In the genomic region with DNA sequence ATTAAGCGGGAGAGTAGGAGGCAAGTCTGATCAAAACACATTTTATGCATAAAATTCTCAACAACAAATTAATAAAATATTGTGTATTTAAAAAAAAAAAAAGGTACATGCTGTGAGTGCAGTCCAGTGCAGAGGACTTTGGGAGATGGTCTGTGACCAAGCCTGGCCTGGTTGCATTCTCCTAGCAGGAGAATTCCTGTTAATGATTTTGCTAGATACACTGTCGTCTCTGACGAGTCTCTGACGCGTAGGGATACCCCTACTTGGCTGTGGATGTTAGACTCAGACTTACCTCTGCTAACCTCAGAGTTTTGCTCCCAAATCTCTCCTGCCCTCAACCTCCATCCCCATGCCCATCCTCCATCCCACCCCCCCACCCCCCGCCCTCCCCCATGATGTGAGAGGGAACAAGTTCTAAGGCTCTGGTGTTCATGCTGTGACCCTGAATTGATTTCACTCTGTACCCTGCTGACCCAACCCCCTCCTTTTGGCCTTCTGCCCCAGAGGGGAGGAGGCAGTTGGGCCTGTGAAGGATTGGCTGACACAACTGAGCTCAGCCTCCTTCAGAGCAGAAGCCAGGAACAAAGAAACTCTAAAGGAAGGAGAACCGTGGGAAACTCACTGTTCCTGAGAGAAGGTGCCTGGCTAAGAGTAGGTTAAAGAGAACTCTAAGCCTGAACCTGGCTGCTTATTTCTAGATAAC, we compare ENCODE assay signal across 9 mouse cellular contexts. TPM values are rescaled to one million over a fixed set of nuclear protein-coding genes. Genes with fewer than 3 reads are reported as not detected.
DNase-seq lines count a peak whose midpoint lies in the region; ATAC-seq lines count a peak whose summit lies in the region.
"Had no signal": no experiment of that assay in that cellular context is flagged by ENCODE, and none has a peak within 500 bp of the region (broad histone marks: within the 10 kb centered on the region; RNA-seq: fewer than 3 reads in every experiment).

A gene (plus strand): TSS at position 580 of the 703 bp plus-strand sequence.

- H3K9ac ChIP-seq in embryonic facial prominence, embryonic 14.5 days (ENCODE audit: low read depth, low read length) = no peak within 1 kb of the TSS
- no peak within 1 kb of the TSS for H3K9ac ChIP-seq in liver, embryonic 16.5 days (ENCODE audit: low read depth, low read length)
- H3K9ac ChIP-seq: neural tube, embryonic 12.5 days had no signal

- H3K4me2 ChIP-seq in embryonic facial prominence, embryonic 14.5 days (ENCODE audit: low read depth, low read length) = no peak within 1 kb of the TSS
- peak within 1 kb of the TSS; percentile 49 for H3K4me2 ChIP-seq in liver, embryonic 16.5 days (ENCODE audit: low read depth, low read length)
- H3K4me2 ChIP-seq: neural tube, embryonic 12.5 days had no signal

- no peaks in the 10 kb centered on the region for H3K36me3 ChIP-seq in embryonic facial prominence, embryonic 14.5 days (ENCODE audit: control insufficient read depth, insufficient read depth, low read length)
- H3K36me3 ChIP-seq in liver, embryonic 16.5 days (ENCODE audit: control insufficient read depth, insufficient read depth) = no peaks in the 10 kb centered on the region
- H3K36me3 ChIP-seq: neural tube, embryonic 12.5 days had no signal

- no peaks in the 10 kb centered on the region for H3K27me3 ChIP-seq in embryonic facial prominence, embryonic 14.5 days (replicated peaks; ENCODE audit: control insufficient read depth, insufficient read depth, low read length)
- H3K27me3 ChIP-seq in liver, embryonic 16.5 days (ENCODE audit: control insufficient read depth, insufficient read depth, low read depth, low read length) = no peaks in the 10 kb centered on the region
- H3K27me3 ChIP-seq: neural tube, embryonic 12.5 days had no signal

- WGBS in embryonic facial prominence, embryonic 14.5 days = 25% methylated on average over 7 of the region's 7 CpGs
- WGBS in liver, embryonic 16.5 days (ENCODE audit: insufficient replicate concordance) = 31% methylated on average over 7 of the region's 7 CpGs

- H3K9me3 ChIP-seq in embryonic facial prominence, embryonic 14.5 days (ENCODE audit: control insufficient read depth, low read length) = no peaks in the 10 kb centered on the region
- no peaks in the 10 kb centered on the region for H3K9me3 ChIP-seq in liver, embryonic 16.5 days (replicated peaks; ENCODE audit: control insufficient read depth, low read length)
- H3K9me3 ChIP-seq: neural tube, embryonic 12.5 days had no signal

- no peaks in the 10 kb centered on the region for H3K4me1 ChIP-seq in embryonic facial prominence, embryonic 14.5 days (ENCODE audit: control insufficient read depth, insufficient read depth, low read length)
- H3K4me1 ChIP-seq in liver, embryonic 16.5 days (ENCODE audit: control insufficient read depth, low read depth, low read length) = no peaks in the 10 kb centered on the region; the same call in none of the 2 replicates

- DNase-seq in R1 (ENCODE audit: low read depth, low spot score) = peak; percentile 44
- DNase-seq in adrenal gland, adult (ENCODE audit: inconsistent age in 2 of 2, low spot score in 1 of 2) = peak; percentile 79 to 91
- DNase-seq in embryonic facial prominence, embryonic 14.5 days (ENCODE audit: low spot score) = peak; percentile 13
- DNase-seq in layer of hippocampus, adult 8-10 months (ENCODE audit: low spot score in 2 of 2) = peak; percentile 45 to 68
- DNase-seq in urinary bladder, postnatal 25 days (ENCODE audit: low spot score) = peak; percentile 12
- DNase-seq in thymus, postnatal 10 days (ENCODE audit: low spot score in 2 of 2) = no peak

- ATAC-seq in embryonic facial prominence, embryonic 14.5 days (ENCODE audit: low read depth) = 0 out of 2 replicates have a peak, but pooled peaks have one; percentile 50
- ATAC-seq in liver, embryonic 16.5 days (ENCODE audit: low read depth) = peak; percentile 87

- H3K27ac ChIP-seq in embryonic facial prominence, embryonic 14.5 days (replicated peaks; ENCODE audit: low read depth, low read length) = no peak within 1 kb of the TSS
- H3K27ac ChIP-seq in liver, embryonic 16.5 days (ENCODE audit: low read length) = peak within 1 kb of the TSS; percentile 24; the same call in 1 of the 2 replicates
- H3K27ac ChIP-seq: neural tube, embryonic 12.5 days had no signal

- no peak within 1 kb of the TSS for H3K4me3 ChIP-seq in embryonic facial prominence, embryonic 14.5 days (ENCODE audit: low read depth, low read length)
- H3K4me3 ChIP-seq in liver, embryonic 16.5 days (ENCODE audit: low read depth, low read length) = peak within 1 kb of the TSS; percentile 27
- H3K4me3 ChIP-seq: neural tube, embryonic 12.5 days had no signal

RNA-seq across cellular contexts. Expression of the gene that starts here (rescaled TPM):
- 0.71 and 0.75 TPM in 2 replicates for polyA plus RNA-seq in embryonic facial prominence, embryonic 14.5 days (2014; fragmentation: Nextera tagmentation; extraction: Ambion mirVana)
- 10 to 100 TPM; 16.5 to 19.8 (median 18.2) TPM for total RNA-seq in layer of hippocampus, adult 8-10 months (2022)
- 7.1 and 9.0 TPM in 2 replicates for polyA plus RNA-seq in liver, embryonic 16.5 days (2015; fragmentation: Nextera tagmentation; extraction: Ambion mirVana)
- total RNA-seq: heart, postnatal 14 days had no signal

Comparison
In these comparisons a context has a peak if more than half of its experiments do, and no peak if none do; other contexts are left out.
1. Peak in DNase-seq and ATAC-seq in embryonic facial prominence, embryonic 14.5 days; RNA of the gene not detected or under 1 TPM.
2. DNase-seq: peak in R1 (single experiment), adrenal gland, adult (2 of 2), layer of hippocampus, adult 8-10 months (2 of 2) and urinary bladder, postnatal 25 days (single experiment); none in thymus, postnatal 10 days (0 of 2).